Mouse (Mus musculus) hindbrain, embryonic 13.5 days (tissue): ENCODE data around the gene Tbxa2r. TPM values are rescaled to one million over a fixed set of nuclear protein-coding genes. Genes with fewer than 3 reads are reported as not detected.

ENCODE experiments used
- polyA plus RNA-seq: library from polyadenylated mRNA; unstranded; fragments of >200 nt; fragmentation: Nextera tagmentation; extraction: Ambion mirVana; gene quantifications from 2 replicates; pipeline ENCODE4 v1.2.1, GENCODE M21; 2015

Gene Tbxa2r
- polyA plus RNA-seq, 1 experiment from 2014 or later = 4.6 TPM

Other genes starting within 250 kb of the Tbxa2r start
- gene Creb3l3, start 229.9 kb upstream of the Tbxa2r start, polyA plus RNA-seq = 0.26 and 0.41 TPM in 2 replicates
- gene Map2k2, start 222.8 kb upstream of the Tbxa2r start, polyA plus RNA-seq = 224 and 227 TPM in 2 replicates
- gene Zbtb7a, start 193.5 kb upstream of the Tbxa2r start, polyA plus RNA-seq = 13.2 and 13.5 TPM in 2 replicates
- gene Pias4, start 160.8 kb upstream of the Tbxa2r start, polyA plus RNA-seq = 58.4 and 62.3 TPM in 2 replicates
- 561 and 576 TPM in 2 replicates for gene Eef2, start 152.1 kb upstream of the Tbxa2r start, polyA plus RNA-seq
- gene Dapk3, start 145.7 kb upstream of the Tbxa2r start, polyA plus RNA-seq = 59.1 and 61.7 TPM in 2 replicates
- gene 4930442H23Rik, start 144.9 kb upstream of the Tbxa2r start, polyA plus RNA-seq = 0.13 and 0.26 TPM in 2 replicates
- gene Nmrk2, start 126.7 kb upstream of the Tbxa2r start, polyA plus RNA-seq = 0.09 and 0.10 TPM in 2 replicates
- 68.1 TPM in 2 replicates for gene Atcay, start 97.9 kb upstream of the Tbxa2r start, polyA plus RNA-seq
- 19.7 and 21.6 TPM in 2 replicates for gene Zfr2, start 95.6 kb upstream of the Tbxa2r start, polyA plus RNA-seq
- gene Matk, start 75.8 kb upstream of the Tbxa2r start, polyA plus RNA-seq = 16.4 and 16.9 TPM in 2 replicates
- gene Mrpl54, start 61.8 kb upstream of the Tbxa2r start, polyA plus RNA-seq = 134 and 144 TPM in 2 replicates
- gene Apba3, start 61.8 kb upstream of the Tbxa2r start, polyA plus RNA-seq = 29.7 and 30.6 TPM in 2 replicates
- gene Tjp3, start 37.1 kb upstream of the Tbxa2r start, polyA plus RNA-seq = 4.5 and 5.2 TPM in 2 replicates
- gene Pip5k1c, start 35.8 kb upstream of the Tbxa2r start, polyA plus RNA-seq = 97.2 and 102 TPM in 2 replicates
- gene Cactin, start 7.6 kb upstream of the Tbxa2r start, polyA plus RNA-seq = 33.5 and 34.7 TPM in 2 replicates
- not detected in 2 replicates for gene Gipc3, start 14.5 kb downstream of the Tbxa2r start, polyA plus RNA-seq
- gene Hmg20b, start 21.7 kb downstream of the Tbxa2r start, polyA plus RNA-seq = 47.3 and 50.4 TPM in 2 replicates
- 11.9 and 12.4 TPM in 2 replicates for gene Mfsd12, start 28.8 kb downstream of the Tbxa2r start, polyA plus RNA-seq
- 1.0 and 1.1 TPM in 2 replicates for gene 4930404N11Rik, start 37.1 kb downstream of the Tbxa2r start, polyA plus RNA-seq
- 121 and 126 TPM in 2 replicates for gene Fzr1, start 49.8 kb downstream of the Tbxa2r start, polyA plus RNA-seq
- 72.1 and 74.8 TPM in 2 replicates for gene Dohh, start 55.7 kb downstream of the Tbxa2r start, polyA plus RNA-seq
- gene Gm48551, start 55.7 kb downstream of the Tbxa2r start, polyA plus RNA-seq = 6.5 and 8.1 TPM in 2 replicates
- gene Gm48552, start 60.3 kb downstream of the Tbxa2r start, polyA plus RNA-seq = 2.0 and 2.3 TPM in 2 replicates
- 1.8 TPM in 2 replicates for gene Smim24, start 64.3 kb downstream of the Tbxa2r start, polyA plus RNA-seq
- 21.3 and 22.4 TPM in 2 replicates for gene Nfic, start 126.9 kb downstream of the Tbxa2r start, polyA plus RNA-seq
- gene Celf5, start 154.0 kb downstream of the Tbxa2r start, polyA plus RNA-seq = 61.3 and 69.0 TPM in 2 replicates
- gene Ncln, start 167.7 kb downstream of the Tbxa2r start, polyA plus RNA-seq = 56.0 and 62.1 TPM in 2 replicates
- gene S1pr4, start 171.4 kb downstream of the Tbxa2r start, polyA plus RNA-seq = 0.93 and 0.95 TPM in 2 replicates
- 1.2 and 1.7 TPM in 2 replicates for gene Gna15, start 195.5 kb downstream of the Tbxa2r start, polyA plus RNA-seq
- gene Gna11, start 216.5 kb downstream of the Tbxa2r start, polyA plus RNA-seq = 79.8 and 82.4 TPM in 2 replicates
- gene Aes, start 230.8 kb downstream of the Tbxa2r start, polyA plus RNA-seq = 545 and 558 TPM in 2 replicates
- gene Tle2, start 245.8 kb downstream of the Tbxa2r start, polyA plus RNA-seq = 27.7 and 28.9 TPM in 2 replicates